Mouse (Mus musculus): Measurements from ENCODE around the gene Trabd2b. TPM values are rescaled to one million over a fixed set of nuclear protein-coding genes. Genes with fewer than 3 reads are reported as not detected.

Gene Trabd2b
- polyA plus RNA-seq, 1 experiment from 2014 or later, result 1.00 TPM

DNA sequence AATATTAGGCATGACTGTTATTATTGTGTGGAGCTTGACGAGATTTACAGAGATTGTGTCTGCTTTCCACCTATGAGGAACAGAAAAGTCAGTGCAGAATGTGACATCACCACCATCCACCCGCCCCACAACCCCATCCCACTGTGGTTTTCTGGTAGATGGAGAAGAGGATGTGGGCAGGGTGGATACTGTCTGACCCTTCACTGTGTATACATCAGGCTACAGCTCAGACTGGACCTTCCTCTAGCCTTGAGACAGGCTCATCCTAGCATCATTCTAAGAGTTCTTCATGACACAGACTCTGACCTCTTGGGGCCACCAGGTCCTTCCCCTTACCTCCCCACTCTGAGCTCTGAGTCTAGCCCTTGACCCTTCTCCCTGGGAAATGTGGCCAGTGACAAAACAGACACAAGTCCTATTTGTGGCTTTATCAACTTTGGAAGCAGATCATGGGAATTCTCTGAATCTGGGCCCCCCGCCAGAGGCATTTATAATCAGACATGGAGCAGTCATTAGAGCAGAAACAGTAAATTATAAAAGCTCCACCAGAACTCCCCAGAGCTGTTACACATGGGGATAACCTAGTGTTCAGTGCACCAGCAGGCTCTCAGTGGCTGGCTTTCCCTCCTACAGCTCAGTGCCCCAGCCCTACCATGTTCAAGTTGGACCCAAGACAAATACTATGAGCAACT lies 48.1 kb downstream of the Trabd2b start:
- Histone ChIP-seq H3K9me3 (no peaks in the 10 kb centered on the region), H3K4me3 (replicated peaks) (no peak overlapping the region), H3K27ac (no peak overlapping the region), H3K4me2 (no peak overlapping the region), H3K36me3 (replicated peaks) (no peaks in the 10 kb centered on the region), H3K9ac (no peak overlapping the region), H3K4me1 (0 out of 2 replicates have a peak, but pooled peaks cover 3% of the 10 kb centered on the region), H3K27me3 (no peaks in the 10 kb centered on the region)
- WGBS, result 87% methylated on average over 3 of the region's 3 CpGs
- ATAC-seq (ENCODE audit: low FRiP score), result no peak

DNA sequence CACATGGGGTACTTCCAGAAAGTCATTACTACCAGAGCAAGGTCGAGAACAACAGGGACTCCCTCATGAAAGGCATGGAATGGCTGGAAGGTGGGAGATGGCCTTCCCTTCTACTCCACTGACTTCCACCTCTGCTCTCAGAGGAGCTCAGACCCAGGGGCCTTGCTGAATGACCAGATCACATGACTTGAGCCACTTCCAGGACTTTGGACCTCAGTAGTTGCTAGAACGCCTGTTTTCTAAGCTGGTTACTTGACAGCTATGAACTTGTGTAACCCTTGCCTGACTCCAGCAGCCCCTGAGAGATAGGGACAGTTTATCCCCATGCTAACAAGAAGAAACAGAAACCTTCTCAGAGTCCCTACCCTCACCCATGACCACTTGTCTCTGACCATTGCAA lies 50.6 kb downstream of the Trabd2b start:
- Histone ChIP-seq H3K27me3 (no peaks in the 10 kb centered on the region), H3K27ac (no peak overlapping the region), H3K4me2 (no peak overlapping the region), H3K4me3 (replicated peaks) (no peak overlapping the region), H3K36me3 (replicated peaks) (no peaks in the 10 kb centered on the region), H3K9me3 (no peaks in the 10 kb centered on the region), H3K4me1 (0 out of 2 replicates have a peak, but pooled peaks cover 6% of the 10 kb centered on the region), H3K9ac (no peak overlapping the region)
- no peak for ATAC-seq (ENCODE audit: low FRiP score)
- 80% methylated on average over 2 of the region's 2 CpGs for WGBS

DNA sequence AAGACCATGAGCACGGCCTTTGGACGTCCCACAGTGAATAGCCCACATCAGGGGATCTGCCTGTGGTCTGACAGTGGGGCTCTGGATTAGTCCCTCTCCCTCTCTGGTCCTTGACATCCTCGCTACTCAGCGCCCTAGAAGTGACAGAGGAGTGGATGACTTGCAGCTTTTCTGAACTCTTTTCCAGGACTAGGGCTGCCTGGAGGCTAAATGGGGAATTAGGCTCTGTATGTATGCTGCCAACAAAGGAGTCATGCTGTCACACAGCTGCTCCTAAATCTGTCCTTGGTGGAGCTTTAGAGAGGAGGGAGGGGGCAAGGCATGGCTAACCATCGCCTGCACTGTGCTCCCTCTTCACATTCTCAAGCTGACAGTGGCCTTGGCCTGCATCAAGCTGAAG lies 53.1 kb downstream of the Trabd2b start:
- Histone ChIP-seq H3K4me1 (0 out of 2 replicates have a peak, but pooled peaks cover 6% of the 10 kb centered on the region), H3K36me3 (replicated peaks) (no peaks in the 10 kb centered on the region), H3K27ac (no peak overlapping the region), H3K9ac (no peak overlapping the region), H3K4me2 (no peak overlapping the region), H3K27me3 (no peaks in the 10 kb centered on the region), H3K4me3 (replicated peaks) (no peak overlapping the region), H3K9me3 (no peaks in the 10 kb centered on the region)
- ATAC-seq (ENCODE audit: low FRiP score), result no peak
- WGBS, result 8% methylated on average over 5 of the region's 5 CpGs

DNA sequence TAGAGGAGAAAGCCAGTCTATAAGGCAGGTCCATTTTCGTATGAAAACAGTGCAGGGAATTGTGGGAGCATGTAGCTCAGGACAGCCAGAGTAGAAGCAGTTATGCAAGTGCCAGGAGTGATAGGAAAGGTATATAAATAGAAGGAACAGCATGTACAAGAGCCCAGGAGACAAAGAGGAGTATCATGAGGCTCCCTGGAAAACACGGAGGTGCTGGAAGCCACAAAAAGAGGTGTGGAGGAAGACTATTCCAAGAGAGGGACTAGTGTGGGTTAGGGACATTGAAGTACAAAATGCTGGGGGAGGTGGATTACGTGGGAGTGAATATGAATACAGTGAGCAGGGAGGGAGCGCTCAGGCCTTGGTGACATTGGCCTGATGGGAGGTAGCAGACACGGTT lies 53.9 kb downstream of the Trabd2b start:
- Histone ChIP-seq H3K36me3 (replicated peaks) (no peaks in the 10 kb centered on the region), H3K27ac (no peak overlapping the region), H3K9me3 (no peaks in the 10 kb centered on the region), H3K4me2 (no peak overlapping the region), H3K4me1 (0 out of 2 replicates have a peak, but pooled peaks cover 6% of the 10 kb centered on the region), H3K27me3 (no peaks in the 10 kb centered on the region), H3K9ac (no peak overlapping the region), H3K4me3 (replicated peaks) (no peak overlapping the region)
- no peak for ATAC-seq (ENCODE audit: low FRiP score)
- 79% methylated on average over 5 of the region's 5 CpGs for WGBS

DNA sequence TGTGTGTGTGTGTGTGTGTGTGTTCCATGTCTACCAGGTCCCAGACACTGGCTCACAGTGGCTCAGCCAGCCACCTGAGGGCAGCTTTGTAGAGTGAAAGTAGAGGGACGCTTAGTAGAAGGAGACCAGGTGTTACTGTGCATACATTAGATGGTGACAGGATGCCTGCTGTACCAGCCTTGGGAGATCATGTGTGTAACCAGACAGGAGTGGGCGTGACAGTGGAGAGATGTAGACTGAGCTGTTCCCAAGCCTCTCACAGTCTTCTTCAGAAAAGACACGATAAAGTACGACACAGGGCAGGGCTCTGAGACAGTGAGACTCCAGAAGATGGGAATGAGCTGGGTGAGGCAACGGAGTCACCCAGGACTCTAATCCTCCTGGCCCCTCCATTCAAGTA lies 54.6 kb downstream of the Trabd2b start:
- Histone ChIP-seq H3K36me3 (replicated peaks) (no peaks in the 10 kb centered on the region), H3K4me2 (no peak overlapping the region), H3K27ac (no peak overlapping the region), H3K4me3 (replicated peaks) (no peak overlapping the region), H3K4me1 (0 out of 2 replicates have a peak, but pooled peaks cover 6% of the 10 kb centered on the region), H3K9me3 (no peaks in the 10 kb centered on the region), H3K9ac (no peak overlapping the region), H3K27me3 (no peaks in the 10 kb centered on the region)
- no peak for ATAC-seq (ENCODE audit: low FRiP score)
- 76% methylated on average over 5 of the region's 5 CpGs for WGBS

DNA sequence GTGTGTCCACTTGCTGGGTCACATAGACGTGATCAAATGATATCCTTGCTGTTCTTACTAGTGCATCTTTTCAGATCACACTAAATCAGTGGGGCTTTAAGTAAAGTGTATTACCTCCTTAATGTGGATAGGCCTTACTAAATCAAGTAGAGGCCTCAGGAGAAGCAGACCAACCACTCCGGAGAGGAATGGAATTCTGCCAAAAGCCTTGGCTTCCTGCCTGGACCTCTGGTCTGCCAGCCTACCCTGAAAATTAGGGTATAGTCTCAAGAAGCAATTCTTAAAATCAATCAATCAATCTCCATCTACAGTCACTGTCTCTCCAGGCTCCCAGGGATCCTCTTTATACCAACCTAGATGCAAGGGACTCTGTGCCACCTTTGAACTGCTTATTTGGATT lies 59.1 kb downstream of the Trabd2b start:
- ATAC-seq (ENCODE audit: low FRiP score), result no peak
- H3K9ac ChIP-seq, result no peak overlapping the region
- no peaks in the 10 kb centered on the region for H3K36me3 ChIP-seq (replicated peaks)
- peaks cover 7% of the 10 kb centered on the region; the same call in 1 of the 2 replicates for H3K4me1 ChIP-seq
- no peaks in the 10 kb centered on the region for H3K9me3 ChIP-seq
- WGBS, result 89% methylated on average over 2 of the region's 2 CpGs
- no peak overlapping the region for H3K4me3 ChIP-seq (replicated peaks)
- H3K4me2 ChIP-seq, result no peak overlapping the region
- no peaks in the 10 kb centered on the region for H3K27me3 ChIP-seq
- H3K27ac ChIP-seq, result no peak overlapping the region

DNA sequence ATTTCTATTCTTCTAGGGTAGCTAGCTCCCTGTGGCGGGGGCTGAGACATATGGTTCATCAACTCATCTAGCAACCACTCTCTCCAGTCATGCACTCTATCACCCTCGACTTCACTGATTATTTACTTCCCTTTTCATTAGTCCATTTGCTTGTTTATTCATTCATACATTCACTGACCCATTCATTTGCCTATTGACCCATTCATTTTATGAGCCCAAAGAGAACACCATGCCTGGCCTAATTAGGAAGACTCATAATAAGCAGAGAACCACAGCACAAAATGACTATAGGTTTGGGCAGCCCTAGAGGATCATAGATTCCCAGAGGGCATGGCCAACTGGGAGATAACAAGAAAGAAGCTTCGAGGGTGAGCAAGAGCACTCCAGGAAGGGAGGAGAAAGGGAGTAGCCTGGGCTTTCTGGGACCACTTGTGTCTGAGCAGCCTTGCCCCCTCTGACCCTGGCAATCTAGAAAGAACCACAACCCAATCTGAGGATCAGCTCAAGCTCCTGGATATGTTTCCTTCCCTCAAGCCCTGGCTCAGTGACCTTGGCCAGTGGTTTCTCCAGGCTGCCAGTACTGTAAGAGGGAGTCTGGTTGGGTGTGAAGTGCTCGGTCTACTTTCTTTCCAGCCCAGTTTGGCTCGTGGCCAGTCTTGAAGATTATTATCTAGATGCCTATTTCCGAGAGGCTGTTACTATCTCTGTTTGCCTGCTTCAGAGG lies 61.0 kb downstream of the Trabd2b start:
- 61% methylated on average over 6 of the region's 6 CpGs for WGBS
- no peak overlapping the region for H3K9ac ChIP-seq
- no peaks in the 10 kb centered on the region for H3K36me3 ChIP-seq (replicated peaks)
- no peak overlapping the region for H3K27ac ChIP-seq
- H3K9me3 ChIP-seq, result no peaks in the 10 kb centered on the region
- no peak overlapping the region for H3K4me3 ChIP-seq (replicated peaks)
- peaks cover 7% of the 10 kb centered on the region; the same call in 1 of the 2 replicates for H3K4me1 ChIP-seq
- H3K4me2 ChIP-seq, result no peak overlapping the region
- ATAC-seq (ENCODE audit: low FRiP score), result no peak
- H3K27me3 ChIP-seq, result no peaks in the 10 kb centered on the region

DNA sequence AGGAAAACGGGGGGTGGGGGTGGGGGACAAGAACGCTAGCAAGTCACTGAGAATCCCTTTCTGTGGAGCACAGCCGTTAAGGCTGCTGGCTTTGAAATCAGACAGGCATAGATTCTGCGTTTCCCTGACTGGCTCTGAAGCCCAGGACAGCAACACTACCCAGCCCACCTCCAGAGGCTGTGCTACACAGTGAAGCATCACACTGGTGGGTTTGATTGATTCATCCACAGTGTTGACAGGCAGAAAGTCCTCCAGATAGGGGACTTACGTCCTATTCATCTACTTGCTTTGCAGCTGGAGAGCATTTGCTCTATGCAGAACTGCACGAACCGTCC lies 61.5 kb downstream of the Trabd2b start:
- Histone ChIP-seq H3K9ac (no peak overlapping the region), H3K36me3 (replicated peaks) (no peaks in the 10 kb centered on the region), H3K4me1 (peaks cover 7% of the 10 kb centered on the region; the same call in 1 of the 2 replicates), H3K9me3 (no peaks in the 10 kb centered on the region), H3K4me3 (replicated peaks) (no peak overlapping the region), H3K27me3 (no peaks in the 10 kb centered on the region), H3K4me2 (no peak overlapping the region), H3K27ac (no peak overlapping the region)
- WGBS, result 63% methylated on average over 7 of the region's 7 CpGs
- ATAC-seq (ENCODE audit: low FRiP score), result no peak

DNA sequence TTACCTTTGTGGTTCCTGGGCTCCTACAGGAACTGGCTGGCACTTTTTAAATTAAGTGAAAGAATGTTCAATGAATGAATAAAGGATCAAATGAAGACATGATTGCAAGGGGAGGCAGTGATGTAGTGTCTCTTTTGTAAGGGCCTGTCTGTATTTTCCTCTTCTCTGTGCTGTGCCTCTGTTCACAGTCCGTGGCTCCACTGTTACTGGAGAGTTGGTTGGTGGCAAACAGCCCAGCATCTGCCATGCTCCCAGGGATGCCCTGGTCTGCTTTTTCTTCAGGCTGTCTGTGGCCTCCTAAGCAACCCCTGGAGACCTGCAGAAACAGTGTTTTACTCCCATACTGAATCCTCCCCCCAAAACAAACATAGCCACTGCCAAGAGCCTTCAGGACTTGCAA lies 63.4 kb downstream of the Trabd2b start:
- WGBS, result 57% methylated on average over 1 of the region's 1 CpGs
- no peak overlapping the region for H3K9ac ChIP-seq
- H3K9me3 ChIP-seq, result no peaks in the 10 kb centered on the region
- no peak for ATAC-seq (ENCODE audit: low FRiP score)
- H3K4me2 ChIP-seq, result no peak overlapping the region
- no peak overlapping the region for H3K4me3 ChIP-seq (replicated peaks)
- no peaks in the 10 kb centered on the region for H3K36me3 ChIP-seq (replicated peaks)
- H3K27me3 ChIP-seq, result no peaks in the 10 kb centered on the region
- peaks cover 7% of the 10 kb centered on the region; the same call in 1 of the 2 replicates for H3K4me1 ChIP-seq
- no peak overlapping the region for H3K27ac ChIP-seq

DNA sequence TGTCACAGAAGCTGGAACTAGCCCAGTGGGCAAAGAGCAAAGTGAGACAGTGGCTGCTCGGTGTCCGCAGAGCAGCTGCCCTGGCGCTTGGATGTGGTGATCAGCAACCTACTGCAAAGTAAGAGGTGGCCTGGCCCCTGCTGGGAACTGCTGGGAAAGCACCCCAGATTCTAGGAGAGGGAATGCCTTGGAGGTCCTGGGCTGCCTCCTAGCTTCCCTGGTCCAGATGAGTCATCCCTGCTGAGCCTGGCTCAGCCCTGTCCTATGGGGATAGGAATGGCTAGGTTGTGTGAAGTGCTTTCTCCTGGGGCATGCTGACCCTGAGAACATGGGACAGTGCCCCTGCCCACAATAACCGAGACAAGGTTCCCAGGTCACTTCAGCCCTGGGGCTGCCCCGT lies 65.6 kb downstream of the Trabd2b start:
- H3K36me3 ChIP-seq (replicated peaks), result no peaks in the 10 kb centered on the region
- no peak overlapping the region for H3K4me3 ChIP-seq (replicated peaks)
- H3K27me3 ChIP-seq, result no peaks in the 10 kb centered on the region
- no peak overlapping the region for H3K9ac ChIP-seq
- 68% methylated on average over 5 of the region's 5 CpGs for WGBS
- H3K9me3 ChIP-seq, result no peaks in the 10 kb centered on the region
- no peak overlapping the region for H3K4me2 ChIP-seq
- H3K27ac ChIP-seq, result no peak overlapping the region
- peaks cover 12% of the 10 kb centered on the region for H3K4me1 ChIP-seq
- ATAC-seq (ENCODE audit: low FRiP score), result no peak

DNA sequence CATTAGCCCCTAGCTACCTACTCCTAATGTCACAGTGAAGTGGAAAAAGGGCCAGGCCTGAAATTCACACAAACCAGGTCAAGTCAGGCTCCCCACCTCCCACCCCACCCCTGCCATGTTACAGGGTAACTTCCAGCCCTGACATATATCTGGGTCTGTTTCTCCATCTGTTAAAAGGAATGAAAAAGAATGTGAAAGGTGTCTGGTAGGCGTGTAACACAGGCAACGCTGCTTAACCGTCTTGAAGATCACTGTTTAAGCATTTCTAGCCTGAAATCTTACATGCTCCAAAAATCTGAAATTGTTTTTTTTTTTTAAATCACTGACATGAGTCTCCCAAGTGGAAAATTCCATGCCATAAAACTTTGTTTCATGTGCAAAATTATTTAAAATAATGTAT lies 69.8 kb downstream of the Trabd2b start:
- Histone ChIP-seq H3K4me1 (peaks cover 16% of the 10 kb centered on the region), H3K9ac (no peak overlapping the region), H3K27ac (no peak overlapping the region), H3K36me3 (replicated peaks) (no peaks in the 10 kb centered on the region), H3K9me3 (no peaks in the 10 kb centered on the region), H3K4me2 (no peak overlapping the region), H3K4me3 (replicated peaks) (no peak overlapping the region), H3K27me3 (no peaks in the 10 kb centered on the region)
- no peak for ATAC-seq (ENCODE audit: low FRiP score)
- WGBS, result 89% methylated on average over 3 of the region's 3 CpGs

DNA sequence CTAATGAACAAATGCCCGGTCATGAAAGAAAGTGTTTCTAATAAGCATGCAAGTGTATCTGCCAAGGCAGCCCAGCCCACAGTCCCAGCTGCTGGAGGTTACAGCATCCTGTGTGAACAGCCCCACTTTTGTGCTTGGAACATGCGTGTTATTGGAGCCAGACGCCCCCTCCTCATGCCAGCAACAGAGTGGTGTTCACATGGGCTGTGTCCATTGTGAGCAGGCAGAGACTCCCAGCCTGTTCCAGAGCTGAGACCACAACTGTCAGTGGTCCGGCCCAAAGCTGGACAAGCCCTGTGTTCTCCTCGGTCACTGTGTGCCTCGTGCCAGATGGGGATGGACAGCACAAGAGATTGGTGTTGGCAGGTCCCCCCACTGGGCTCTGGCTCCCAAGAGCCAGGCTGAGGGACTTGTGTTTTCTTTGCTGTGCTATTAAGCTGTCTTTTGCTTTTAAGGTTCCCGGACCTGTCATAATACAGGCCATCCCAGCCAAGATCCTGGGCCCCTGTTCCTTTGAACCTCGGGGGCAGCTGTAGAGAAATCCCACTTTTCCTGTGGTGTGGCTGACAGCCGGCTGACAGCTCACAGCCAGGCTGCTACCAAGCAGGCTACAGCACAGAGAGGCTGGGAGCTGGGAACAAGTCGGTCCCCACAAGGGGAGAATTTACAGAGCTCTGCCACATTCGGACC lies 70.7 kb downstream of the Trabd2b start:
- Histone ChIP-seq H3K27me3 (no peaks in the 10 kb centered on the region), H3K9me3 (no peaks in the 10 kb centered on the region), H3K4me3 (replicated peaks) (no peak overlapping the region), H3K36me3 (replicated peaks) (no peaks in the 10 kb centered on the region), H3K9ac (no peak overlapping the region), H3K4me1 (peaks cover 21% of the 10 kb centered on the region), H3K27ac (0 out of 2 replicates have a peak overlapping the region, but pooled peaks have one; percentile 25), H3K4me2 (no peak overlapping the region)
- ATAC-seq (ENCODE audit: low FRiP score), result no peak
- WGBS, result 57% methylated on average over 11 of the region's 11 CpGs

Measured in forebrain, embryonic 12.5 days (tissue).